Mouse (Mus musculus): ENCODE results near the gene E130114P18Rik. TPM values are rescaled to one million over a fixed set of nuclear protein-coding genes. Genes with fewer than 3 reads are reported as not detected.
A peak's percentile ranks its signal among the peaks of the same experiment; 100 is the strongest.

The E130114P18Rik gene
- total RNA-seq, 2 experiments from 2014 or later: 6.9 to 7.6 TPM

- DNase-seq (ENCODE audit: low spot score in 2 of 2): peak in 1 of 2 experiments; percentile 42
Observed at GRCm38 (mm10) chr4:97778211-97779002, 529 bp upstream of the E130114P18Rik start.

- peak in 1 of 2 experiments; percentile 53 for DNase-seq (ENCODE audit: low spot score in 2 of 2)
Observed at GRCm38 (mm10) chr4:97777081-97777705, 685 bp downstream of the E130114P18Rik start.

GRCm38 (mm10) chr4:97776388-97777080 is 1.3 kb downstream of the E130114P18Rik start:
- DNase-seq (ENCODE audit: low spot score in 2 of 2): peak in 1 of 2 experiments; percentile 55

- no peak for DNase-seq (ENCODE audit: low spot score in 2 of 2)
Observed at GRCm38 (mm10) chr4:97775494-97776265, 2.2 kb downstream of the E130114P18Rik start.

- peak in 1 of 2 experiments; percentile 71 for DNase-seq (ENCODE audit: low spot score in 2 of 2)
Observed at GRCm38 (mm10) chr4:97775059-97775458, 2.8 kb downstream of the E130114P18Rik start.

- DNase-seq (ENCODE audit: low spot score in 2 of 2): no peak
Observed at GRCm38 (mm10) chr4:97774446-97774950, 3.4 kb downstream of the E130114P18Rik start.

- no peak for DNase-seq (ENCODE audit: low spot score in 2 of 2)
Observed at GRCm38 (mm10) chr4:97773791-97774190, 4.1 kb downstream of the E130114P18Rik start.

- DNase-seq (ENCODE audit: low spot score in 2 of 2): peak; percentile 90 to 99
Observed at GRCm38 (mm10) chr4:97773110-97773593, 4.7 kb downstream of the E130114P18Rik start.

- no peak for DNase-seq (ENCODE audit: low spot score in 2 of 2)
Observed at GRCm38 (mm10) chr4:97772641-97773040, 5.2 kb downstream of the E130114P18Rik start, which contains the start of gene Nfia. Gene Nfia, plus strand, starts transcription at chr4:97772734.

- DNase-seq (ENCODE audit: low spot score in 2 of 2): peak; percentile 96 to 98
Observed at GRCm38 (mm10) chr4:97772084-97772484, 5.8 kb downstream of the E130114P18Rik start.

- DNase-seq (ENCODE audit: low spot score in 2 of 2): no peak
Observed at GRCm38 (mm10) chr4:97771426-97771825, 6.5 kb downstream of the E130114P18Rik start.

- DNase-seq (ENCODE audit: low spot score in 2 of 2): no peak
Observed at GRCm38 (mm10) chr4:97769861-97770260, 8.0 kb downstream of the E130114P18Rik start.

GRCm38 (mm10) chr4:97767516-97767915 is 10.4 kb downstream of the E130114P18Rik start:
- no peak for DNase-seq (ENCODE audit: low spot score in 2 of 2)

- DNase-seq (ENCODE audit: low spot score in 2 of 2): no peak
Observed at GRCm38 (mm10) chr4:97767025-97767424, 10.9 kb downstream of the E130114P18Rik start.

GRCm38 (mm10) chr4:97766100-97766499 is 11.8 kb downstream of the E130114P18Rik start:
- DNase-seq (ENCODE audit: low spot score in 2 of 2): no peak

GRCm38 (mm10) chr4:97765341-97766020 is 12.4 kb downstream of the E130114P18Rik start:
- DNase-seq (ENCODE audit: low spot score in 2 of 2): no peak

- DNase-seq (ENCODE audit: low spot score in 2 of 2): no peak
Observed at GRCm38 (mm10) chr4:97764616-97765015, 13.3 kb downstream of the E130114P18Rik start.

GRCm38 (mm10) chr4:97758661-97759060 is 19.2 kb downstream of the E130114P18Rik start:
- no peak for DNase-seq (ENCODE audit: low spot score in 2 of 2)

GRCm38 (mm10) chr4:97757978-97758461 is 19.9 kb downstream of the E130114P18Rik start:
- peak in 1 of 2 experiments; percentile 63 for DNase-seq (ENCODE audit: low spot score in 2 of 2)
